Mouse (Mus musculus) heart, adult 18-20 months (tissue): ENCODE results near the gene Haao. TPM values are rescaled to one million over a fixed set of nuclear protein-coding genes. Genes with fewer than 3 reads are reported as not detected.

Source experiments
- DNase-seq, 2 experiments: peaks; one replicate each; pipeline ENCODE4 v3.0.0; 2021 to 2022; ENCODE audit warnings: mixed read lengths in 1 of 2
- total RNA-seq, 2 experiments: library from RNA; stranded (reverse); gene quantifications; 2 replicates each; pipeline ENCODE4 v1.2.3; 2021

The Haao gene
- total RNA-seq, 2 experiments from 2014 or later: 0.27 to 2.0 TPM

- no peak for DNase-seq
Measured at GRCm38 (mm10) chr17:83836048-83836447, 11.7 kb downstream of the Haao start.

- DNase-seq: no peak
Measured at GRCm38 (mm10) chr17:83834120-83834519, 13.6 kb downstream of the Haao start.

- no peak for DNase-seq
Measured at GRCm38 (mm10) chr17:83830616-83831292, 17.0 kb downstream of the Haao start.

GRCm38 (mm10) chr17:83829356-83829755 lies 18.4 kb downstream of the Haao start:
- DNase-seq: no peak

- DNase-seq: no peak
Measured at GRCm38 (mm10) chr17:83823835-83824234, 23.9 kb downstream of the Haao start.

GRCm38 (mm10) chr17:83821876-83822275 lies 25.9 kb downstream of the Haao start:
- no peak for DNase-seq

- DNase-seq: no peak
Measured at GRCm38 (mm10) chr17:83820701-83821100, 27.1 kb downstream of the Haao start.

GRCm38 (mm10) chr17:83819503-83819902 lies 28.3 kb downstream of the Haao start:
- peak; percentile 18 to 28 for DNase-seq

GRCm38 (mm10) chr17:83816996-83817395 lies 30.8 kb downstream of the Haao start:
- no peak for DNase-seq

- DNase-seq: no peak
Measured at GRCm38 (mm10) chr17:83813050-83813449, 34.7 kb downstream of the Haao start.

- no peak for DNase-seq
Measured at GRCm38 (mm10) chr17:83812200-83812944, 35.4 kb downstream of the Haao start.

- DNase-seq: no peak
Measured at GRCm38 (mm10) chr17:83810285-83810684, 37.5 kb downstream of the Haao start.

GRCm38 (mm10) chr17:83809197-83809829 lies 38.5 kb downstream of the Haao start:
- no peak for DNase-seq

- DNase-seq: no peak
Measured at GRCm38 (mm10) chr17:83808476-83809098, 39.2 kb downstream of the Haao start.

- DNase-seq: peak; percentile 59 to 75
Measured at GRCm38 (mm10) chr17:83807778-83808398, 39.9 kb downstream of the Haao start.

GRCm38 (mm10) chr17:83807345-83807744 lies 40.4 kb downstream of the Haao start:
- no peak for DNase-seq

GRCm38 (mm10) chr17:83805078-83805477 lies 42.7 kb downstream of the Haao start:
- DNase-seq: no peak

GRCm38 (mm10) chr17:83803987-83804386 lies 43.8 kb downstream of the Haao start:
- DNase-seq: peak in 1 of 2 experiments; percentile 9

GRCm38 (mm10) chr17:83799506-83800050 lies 48.2 kb downstream of the Haao start:
- no peak for DNase-seq

GRCm38 (mm10) chr17:83795121-83795520 lies 52.6 kb downstream of the Haao start:
- DNase-seq: no peak

GRCm38 (mm10) chr17:83792388-83792787 lies 55.4 kb downstream of the Haao start:
- no peak for DNase-seq

- DNase-seq: no peak
Measured at GRCm38 (mm10) chr17:83790158-83790557, 57.6 kb downstream of the Haao start.
